Mouse (Mus musculus) liver, adult 2 months (tissue): ENCODE data around the gene Birc2. TPM values are rescaled to one million over a fixed set of nuclear protein-coding genes. Genes with fewer than 3 reads are reported as not detected.

Experiments used
- DNase-seq: peaks from one replicate; pipeline ENCODE4 v3.0.0-alpha.2; 2011; ENCODE audit warnings: low read depth, low spot score; ENCODE audit errors: extremely low read depth
- H3K27ac ChIP-seq: fragments of 200-500 bp; replicated peaks from 2 replicates; pipeline ENCODE4 v1.5.1; 2012; ENCODE audit warnings: low read depth, mild to moderate bottlenecking, control low read depth, inconsistent platforms, low read length; ENCODE audit not compliant: insufficient read depth
- H3K27me3 ChIP-seq: fragments of 200-500 bp; 2 replicates; pipeline ENCODE4 v1.6.1; 2012; ENCODE audit warnings: mild to moderate bottlenecking, moderate library complexity, low read length, inconsistent platforms; ENCODE audit not compliant: control insufficient read depth, insufficient read depth
- H3K36me3 ChIP-seq: fragments of 200-500 bp; 2 replicates; pipeline ENCODE4 v1.6.1; 2012; ENCODE audit warnings: low read length, inconsistent platforms; ENCODE audit not compliant: control insufficient read depth, insufficient read depth
- H3K4me1 ChIP-seq: fragments of 200-500 bp; 2 replicates; pipeline ENCODE4 v1.6.1; 2011; ENCODE audit warnings: low read length; ENCODE audit not compliant: control insufficient read depth, insufficient read depth
- H3K4me3 ChIP-seq: fragments of 200-500 bp; 2 replicates; pipeline ENCODE4 v1.5.1; 2011; ENCODE audit warnings: low read depth, mild to moderate bottlenecking, control low read depth, low read length, moderate library complexity; ENCODE audit not compliant: insufficient read depth
- H3K79me2 ChIP-seq: fragments of 200-500 bp; 2 replicates; pipeline ENCODE4 v1.6.1; 2012; ENCODE audit warnings: inconsistent platforms, mild to moderate bottlenecking, low read length, moderate library complexity; ENCODE audit not compliant: control insufficient read depth, insufficient read depth
- H3K9ac ChIP-seq: fragments of 200-500 bp; 2 replicates; pipeline ENCODE4 v1.6.1; 2012; ENCODE audit warnings: low read depth, mild to moderate bottlenecking, control low read depth, inconsistent platforms, low read length
- CTCF ChIP-seq: fragments of 200-500 bp; IDR thresholded peaks from 2 replicates; pipeline ENCODE4 v1.5.1; 2011; ENCODE audit warnings: low read depth, low read length, control low read depth
- POLR2A ChIP-seq: fragments of 200-500 bp; IDR thresholded peaks from 2 replicates; pipeline ENCODE4 v1.6.1; 2011; ENCODE audit warnings: low read length, control low read depth; ENCODE audit not compliant: insufficient read depth; ENCODE audit errors: extremely low read depth
- WGBS: fragments of 180-500 bp; shearing (Covaris S2); methylation state at CpG from one replicate; pipeline ENCODE4 v1.1.7; 2018; 5-methylcytosine and 5-hydroxymethylcytosine counted together
- polyA plus RNA-seq: library from polyadenylated mRNA; depleted of rRNA; stranded (reverse); fragments of >200 nt; gene quantifications from 2 replicates; pipeline ENCODE4 v1.2.3, GENCODE M21; 2012
- total RNA-seq: library from RNA; depleted of rRNA; stranded (reverse); fragments of >200 nt; gene quantifications from 2 replicates; pipeline ENCODE4 v1.2.3, GENCODE M21; 2014

Birc2 gene
- total and polyA plus RNA-seq, 2 experiments: 10.8 to 28.8 TPM

- no peak overlapping the region for H3K9ac ChIP-seq
- TF ChIP-seq POLR2A (no peak), CTCF (no peak)
- H3K4me1 ChIP-seq: no peaks in the 10 kb centered on the region
- WGBS: 87% methylated on average over 15 of the region's 15 CpGs
- 0 out of 2 replicates have a peak, but pooled peaks cover 3% of the 10 kb centered on the region for H3K79me2 ChIP-seq
- no peak overlapping the region for H3K4me3 ChIP-seq
- no peaks in the 10 kb centered on the region for H3K27me3 ChIP-seq
- H3K36me3 ChIP-seq: 0 out of 2 replicates have a peak, but pooled peaks cover 5% of the 10 kb centered on the region
- DNase-seq: no peak
- H3K27ac ChIP-seq: no peak overlapping the region
Observed at GRCm38 (mm10) chr9:7783823-7784614, 52.8 kb downstream of the Birc2 start.

DNA sequence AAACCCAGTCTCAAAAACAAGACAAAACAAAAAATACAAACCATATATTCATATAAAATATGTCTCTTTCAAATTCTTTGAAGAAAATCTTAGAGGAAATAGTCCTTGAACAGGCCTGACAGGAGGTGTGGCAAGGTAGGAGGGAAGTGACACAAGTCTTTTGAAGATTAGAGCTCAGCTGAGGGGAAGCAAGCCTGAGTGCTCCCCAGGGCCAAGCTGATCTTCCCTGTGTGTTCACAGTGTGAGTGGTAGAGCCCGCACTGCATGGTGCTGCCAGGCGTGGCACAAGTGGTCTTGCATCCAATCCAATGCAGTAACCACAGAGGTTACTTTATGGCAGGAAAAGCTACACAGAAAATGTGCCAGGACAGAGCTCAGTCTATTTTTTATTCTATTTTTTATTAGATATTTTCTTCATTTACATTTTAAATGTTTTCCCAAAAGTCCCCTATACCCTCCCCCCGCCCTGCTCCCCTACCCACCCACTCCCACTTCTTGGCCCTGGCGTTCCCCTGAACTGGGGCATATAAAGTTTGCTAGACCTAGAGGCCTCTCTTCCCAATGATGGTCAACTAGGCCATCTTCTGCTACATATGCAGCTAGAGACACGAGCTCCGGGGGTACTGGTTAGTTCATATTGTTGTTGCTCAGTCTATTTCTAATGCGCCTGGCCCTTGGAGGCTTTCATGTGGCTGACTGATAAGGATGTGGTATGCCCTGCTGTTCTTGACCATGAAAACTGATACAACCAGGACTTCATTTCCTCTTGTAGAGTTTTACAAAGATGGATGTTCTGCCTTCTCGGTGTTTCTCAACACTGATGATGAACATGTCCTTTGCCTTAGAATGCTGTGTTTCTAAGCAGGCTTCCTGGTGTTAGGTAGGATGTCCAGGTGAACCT, 56.4 kb downstream of the Birc2 start:
- DNase-seq: no peak
- Histone ChIP-seq H3K9ac (no peak overlapping the region), H3K4me3 (no peak overlapping the region), H3K4me1 (no peaks in the 10 kb centered on the region), H3K27me3 (no peaks in the 10 kb centered on the region), H3K36me3 (0 out of 2 replicates have a peak, but pooled peaks cover 2% of the 10 kb centered on the region), H3K27ac (no peak overlapping the region), H3K79me2 (0 out of 2 replicates have a peak, but pooled peaks cover 3% of the 10 kb centered on the region)
- WGBS: 93% methylated on average over 8 of the region's 8 CpGs
- TF ChIP-seq POLR2A (no peak), CTCF (no peak)

DNA sequence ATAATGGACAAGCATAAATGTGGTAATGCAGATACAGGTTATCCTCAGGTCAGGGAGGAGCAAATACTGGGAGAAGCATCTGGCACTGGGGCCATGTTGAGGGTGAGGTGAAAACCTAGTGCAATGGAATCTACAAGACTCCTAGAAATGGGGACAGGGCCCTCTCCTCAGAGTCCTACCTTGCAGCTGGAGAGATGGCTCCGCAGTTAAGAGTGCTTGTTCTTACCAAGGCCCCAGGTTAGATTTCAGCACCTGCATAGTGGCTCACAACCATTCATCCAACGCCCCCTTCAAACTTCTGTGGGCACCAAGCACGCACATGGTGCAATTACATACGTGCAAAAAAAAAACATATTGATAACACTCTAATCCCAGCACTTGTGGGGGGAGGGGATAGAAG, 57.1 kb downstream of the Birc2 start:
- Histone ChIP-seq H3K4me1 (no peaks in the 10 kb centered on the region), H3K27me3 (no peaks in the 10 kb centered on the region), H3K27ac (no peak overlapping the region), H3K4me3 (no peak overlapping the region), H3K79me2 (0 out of 2 replicates have a peak, but pooled peaks cover 3% of the 10 kb centered on the region), H3K36me3 (0 out of 2 replicates have a peak, but pooled peaks cover 2% of the 10 kb centered on the region), H3K9ac (no peak overlapping the region)
- WGBS: 91% methylated on average over 4 of the region's 4 CpGs
- no peak for DNase-seq
- TF ChIP-seq POLR2A (no peak), CTCF (no peak)

DNA sequence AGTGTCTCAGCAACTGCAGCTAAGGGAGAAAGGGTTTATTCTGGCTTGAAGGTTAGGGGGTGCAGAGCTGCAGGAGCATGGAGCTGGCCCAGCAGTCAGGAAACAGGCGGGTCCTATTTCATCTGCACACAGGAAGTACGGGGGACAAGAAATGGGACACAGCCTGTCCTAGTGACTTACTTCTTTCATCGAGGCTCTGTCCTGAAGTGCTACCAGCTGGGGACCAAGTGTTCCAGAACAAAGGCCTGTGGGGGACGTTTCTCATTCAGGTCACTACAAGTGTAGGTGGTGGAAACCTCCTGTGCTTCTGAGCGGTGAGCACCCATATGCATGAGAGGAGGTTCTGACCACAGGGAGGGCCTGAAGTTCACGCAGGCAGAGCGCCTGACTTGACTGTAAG, 58.1 kb downstream of the Birc2 start:
- no peak for DNase-seq
- Histone ChIP-seq H3K9ac (no peak overlapping the region), H3K27me3 (no peaks in the 10 kb centered on the region), H3K27ac (no peak overlapping the region), H3K4me3 (no peak overlapping the region), H3K36me3 (no peaks in the 10 kb centered on the region), H3K4me1 (no peaks in the 10 kb centered on the region), H3K79me2 (0 out of 2 replicates have a peak, but pooled peaks cover 3% of the 10 kb centered on the region)
- TF ChIP-seq CTCF: no peak
- no peak for TF ChIP-seq POLR2A
- 88% methylated on average over 7 of the region's 7 CpGs for WGBS

DNA sequence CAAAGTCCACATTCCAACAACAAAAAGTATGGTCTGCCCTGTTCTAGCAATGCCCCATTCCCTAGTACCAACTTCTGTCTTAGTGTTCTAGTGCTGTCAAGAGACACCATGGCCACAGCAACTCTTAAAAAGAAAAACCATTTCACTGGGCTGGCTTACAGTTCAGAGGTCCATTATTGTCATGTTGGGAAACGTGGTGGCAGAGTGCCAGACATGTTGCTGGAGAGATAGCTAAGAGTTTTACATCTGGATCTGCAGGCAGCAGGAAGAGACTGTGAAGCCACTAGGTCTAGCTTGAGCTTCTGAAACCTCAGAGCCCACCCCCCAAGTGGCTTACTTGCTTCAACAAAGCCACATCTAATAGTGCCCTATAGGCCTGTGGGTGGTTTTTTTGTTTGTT, 59.2 kb downstream of the Birc2 start:
- H3K4me3 ChIP-seq: no peak overlapping the region
- 0 out of 2 replicates have a peak, but pooled peaks cover 1% of the 10 kb centered on the region for H3K36me3 ChIP-seq
- peak; percentile 75 for DNase-seq
- 0 out of 2 replicates have a peak, but pooled peaks cover 3% of the 10 kb centered on the region for H3K79me2 ChIP-seq
- no peak overlapping the region for H3K9ac ChIP-seq
- TF ChIP-seq CTCF (no peak), POLR2A (no peak)
- no peaks in the 10 kb centered on the region for H3K4me1 ChIP-seq
- H3K27me3 ChIP-seq: no peaks in the 10 kb centered on the region
- WGBS: 80% methylated on average over 1 of the region's 1 CpGs
- no peak overlapping the region for H3K27ac ChIP-seq
